Mouse (Mus musculus): ENCODE results near the gene Jhy. TPM values are rescaled to one million over a fixed set of nuclear protein-coding genes. Genes with fewer than 3 reads are reported as not detected.

Jhy gene
- polyA plus RNA-seq, 1 experiment from 2014 or later, result 1.1 TPM

GRCm38 (mm10) chr9:40982480-40982879 is 18.6 kb upstream of the Jhy start:
- 32% methylated on average over 6 of the region's 6 CpGs for WGBS
- no peaks in the 10 kb centered on the region for H3K36me3 ChIP-seq (replicated peaks)
- H3K4me3 ChIP-seq, result no peak overlapping the region
- no peak overlapping the region for H3K4me2 ChIP-seq
- no peaks in the 10 kb centered on the region for H3K9me3 ChIP-seq
- ATAC-seq (replicated peaks), result no peak
- H3K27ac ChIP-seq, result peak overlapping the region; percentile 26; the same call in 1 of the 2 replicates
- H3K4me1 ChIP-seq, result no peaks in the 10 kb centered on the region
- H3K27me3 ChIP-seq (replicated peaks), result no peaks in the 10 kb centered on the region
- no peak overlapping the region for H3K9ac ChIP-seq

DNA sequence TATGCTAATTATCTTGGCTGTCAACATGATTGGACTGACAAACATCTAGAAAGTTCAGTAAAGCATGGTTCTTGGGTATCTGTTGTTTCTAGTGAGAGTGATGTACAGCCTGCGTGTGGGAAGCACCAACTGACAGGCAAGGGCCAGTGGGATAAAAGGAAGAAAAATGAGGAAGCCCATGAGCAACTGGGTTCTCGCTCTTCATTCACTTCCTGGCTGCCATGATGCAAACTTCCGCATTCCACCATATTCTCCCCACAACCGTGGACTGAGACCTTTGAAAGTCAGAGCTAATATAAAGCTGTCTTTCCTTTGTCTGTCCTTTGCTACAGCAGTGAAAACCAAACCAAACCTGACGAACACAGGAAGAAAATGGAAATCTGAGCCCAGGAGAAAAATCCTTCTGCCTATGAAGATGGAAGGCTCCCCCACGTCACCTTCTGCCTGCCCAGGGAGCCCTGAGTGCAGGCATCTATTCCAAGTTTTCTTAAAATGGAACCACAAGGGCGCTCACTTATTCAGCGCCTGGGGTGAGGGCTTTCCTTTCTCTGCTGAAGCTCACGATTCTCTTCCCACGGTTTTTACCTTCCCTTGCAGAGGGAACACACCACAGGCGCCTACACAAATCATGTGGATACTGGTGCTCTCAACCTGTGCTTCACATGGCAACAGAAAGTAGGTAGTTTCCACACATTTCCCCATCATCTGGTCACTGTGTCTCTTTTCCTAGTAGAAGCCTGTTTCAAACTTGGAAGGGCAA is 10.3 kb upstream of the Jhy start:
- Histone ChIP-seq H3K27me3 (replicated peaks) (no peaks in the 10 kb centered on the region), H3K4me1 (no peaks in the 10 kb centered on the region), H3K9ac (no peak overlapping the region), H3K4me2 (no peak overlapping the region), H3K9me3 (no peaks in the 10 kb centered on the region), H3K36me3 (replicated peaks) (no peaks in the 10 kb centered on the region), H3K27ac (no peak overlapping the region), H3K4me3 (no peak overlapping the region)
- no peak for ATAC-seq (replicated peaks)
- WGBS, result 75% methylated on average over 11 of the region's 11 CpGs

GRCm38 (mm10) chr9:40964418-40964714 is 448 bp upstream of the Jhy start:
- Histone ChIP-seq H3K36me3 (replicated peaks) (no peaks in the 10 kb centered on the region), H3K4me2 (peak overlapping the region; percentile 94), H3K4me1 (peaks cover 12% of the 10 kb centered on the region), H3K9ac (peak overlapping the region; percentile 67), H3K4me3 (peak overlapping the region; percentile 57), H3K27me3 (replicated peaks) (0 out of 2 replicates have a peak, but pooled peaks cover 12% of the 10 kb centered on the region), H3K27ac (0 out of 2 replicates have a peak overlapping the region, but pooled peaks have one; percentile 51), H3K9me3 (no peaks in the 10 kb centered on the region)
- ATAC-seq (replicated peaks), result 0 out of 2 replicates have a peak, but pooled peaks have one; percentile 29
- WGBS, result 12% methylated on average over 7 of the region's 7 CpGs

GRCm38 (mm10) chr9:40961401-40961800 is 2.5 kb downstream of the Jhy start:
- Histone ChIP-seq H3K9me3 (no peaks in the 10 kb centered on the region), H3K9ac (no peak overlapping the region), H3K27me3 (replicated peaks) (0 out of 2 replicates have a peak, but pooled peaks cover 12% of the 10 kb centered on the region), H3K4me3 (no peak overlapping the region), H3K4me1 (peaks cover 12% of the 10 kb centered on the region), H3K27ac (no peak overlapping the region), H3K4me2 (no peak overlapping the region), H3K36me3 (replicated peaks) (no peaks in the 10 kb centered on the region)
- WGBS, result 54% methylated on average over 3 of the region's 3 CpGs
- no peak for ATAC-seq (replicated peaks)

DNA sequence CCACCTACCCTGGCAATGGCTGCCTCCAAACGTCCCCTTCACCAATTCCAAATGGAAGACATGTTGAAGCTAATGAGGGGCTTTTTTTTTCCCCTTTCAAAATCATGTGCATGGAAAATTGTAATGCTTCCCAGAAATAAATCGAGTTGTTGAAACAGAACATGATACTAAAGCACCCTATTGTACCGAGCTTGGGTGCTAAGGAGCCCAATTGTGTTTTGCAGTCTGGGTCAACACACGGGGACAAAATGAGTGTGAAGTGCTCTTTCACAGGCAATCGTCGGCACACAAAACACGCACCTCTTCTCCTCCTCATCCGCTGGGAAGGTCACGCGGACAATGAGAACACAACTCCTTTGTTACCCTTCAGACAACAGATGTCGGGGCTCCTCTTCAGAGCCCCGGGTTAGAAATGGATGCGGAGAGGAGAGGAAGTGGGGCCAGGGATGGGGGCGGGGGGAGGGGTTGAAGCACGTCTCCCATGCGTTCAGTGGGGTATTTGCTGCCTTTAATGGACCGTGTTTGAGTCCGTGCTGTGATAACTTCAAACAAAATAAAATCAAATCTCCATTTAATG is 14.8 kb downstream of the Jhy start:
- H3K36me3 ChIP-seq (replicated peaks), result no peaks in the 10 kb centered on the region
- 0 out of 2 replicates have a peak, but pooled peaks cover 7% of the 10 kb centered on the region for H3K4me1 ChIP-seq
- ATAC-seq (replicated peaks), result peak; percentile 48
- no peaks in the 10 kb centered on the region for H3K27me3 ChIP-seq (replicated peaks)
- H3K4me2 ChIP-seq, result peak overlapping the region; percentile 43
- WGBS, result 20% methylated on average over 18 of the region's 18 CpGs
- H3K9ac ChIP-seq, result no peak overlapping the region
- H3K4me3 ChIP-seq, result no peak overlapping the region
- no peaks in the 10 kb centered on the region for H3K9me3 ChIP-seq
- no peak overlapping the region for H3K27ac ChIP-seq

- H3K36me3 ChIP-seq (replicated peaks), result no peaks in the 10 kb centered on the region
- H3K9ac ChIP-seq, result no peak overlapping the region
- no peaks in the 10 kb centered on the region for H3K27me3 ChIP-seq (replicated peaks)
- no peak overlapping the region for H3K4me2 ChIP-seq
- WGBS, result 90% methylated on average over 6 of the region's 6 CpGs
- no peak overlapping the region for H3K27ac ChIP-seq
- 0 out of 2 replicates have a peak, but pooled peaks cover 7% of the 10 kb centered on the region for H3K4me1 ChIP-seq
- no peak for ATAC-seq (replicated peaks)
- H3K9me3 ChIP-seq, result no peaks in the 10 kb centered on the region
- no peak overlapping the region for H3K4me3 ChIP-seq
Observed at GRCm38 (mm10) chr9:40948473-40948872, 15.4 kb downstream of the Jhy start.

DNA sequence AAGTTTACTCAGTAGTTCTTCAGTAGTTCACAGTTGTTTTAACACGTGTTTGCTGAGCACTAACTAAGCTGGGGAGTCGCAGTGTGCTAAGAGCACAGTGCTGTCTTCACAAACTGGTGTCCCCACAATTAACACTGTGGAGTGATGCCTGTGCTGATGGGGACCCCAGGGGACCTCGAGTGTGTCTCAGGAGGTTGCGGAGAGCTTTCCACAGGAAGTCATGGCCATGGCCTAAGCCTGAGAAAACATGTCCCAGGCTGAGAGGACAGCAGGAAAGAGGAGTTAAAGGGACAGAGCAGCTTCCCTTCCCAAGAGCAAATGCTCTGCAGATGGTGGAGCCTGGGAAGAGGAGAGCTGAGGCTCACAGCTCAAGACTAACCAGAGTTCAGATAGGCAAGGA is 16.8 kb downstream of the Jhy start:
- no peaks in the 10 kb centered on the region for H3K27me3 ChIP-seq (replicated peaks)
- no peak overlapping the region for H3K4me2 ChIP-seq
- ATAC-seq (replicated peaks), result no peak
- H3K4me1 ChIP-seq, result 0 out of 2 replicates have a peak, but pooled peaks cover 7% of the 10 kb centered on the region
- H3K36me3 ChIP-seq (replicated peaks), result no peaks in the 10 kb centered on the region
- WGBS, result 80% methylated on average over 4 of the region's 4 CpGs
- no peak overlapping the region for H3K27ac ChIP-seq
- no peak overlapping the region for H3K4me3 ChIP-seq
- H3K9ac ChIP-seq, result no peak overlapping the region
- no peaks in the 10 kb centered on the region for H3K9me3 ChIP-seq

DNA sequence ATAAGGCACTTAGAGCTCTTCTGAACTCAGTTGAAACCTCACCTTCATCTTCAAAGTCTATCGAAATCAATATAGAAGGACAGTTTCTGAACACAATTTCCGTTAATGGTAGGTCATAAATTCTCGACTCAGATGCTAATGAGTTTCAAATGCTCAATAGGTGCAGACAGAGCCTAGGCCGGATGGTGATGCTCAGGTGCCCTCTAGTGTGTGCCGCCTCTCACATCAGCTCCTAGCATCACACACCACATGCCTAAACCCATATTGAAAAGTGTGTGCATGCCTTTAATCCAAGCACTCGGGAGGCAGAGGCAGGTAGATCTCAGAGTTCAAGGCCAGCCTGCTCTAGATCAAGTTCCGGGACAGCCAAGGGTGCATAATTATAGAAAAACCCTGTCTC is 26.5 kb downstream of the Jhy start:
- H3K9me3 ChIP-seq, result no peaks in the 10 kb centered on the region
- H3K4me3 ChIP-seq, result no peak overlapping the region
- H3K36me3 ChIP-seq (replicated peaks), result no peaks in the 10 kb centered on the region
- no peak overlapping the region for H3K27ac ChIP-seq
- 69% methylated on average over 7 of the region's 7 CpGs for WGBS
- no peak overlapping the region for H3K9ac ChIP-seq
- H3K4me2 ChIP-seq, result no peak overlapping the region
- no peak for ATAC-seq (replicated peaks)
- H3K4me1 ChIP-seq, result 0 out of 2 replicates have a peak, but pooled peaks cover 2% of the 10 kb centered on the region
- no peaks in the 10 kb centered on the region for H3K27me3 ChIP-seq (replicated peaks)

DNA sequence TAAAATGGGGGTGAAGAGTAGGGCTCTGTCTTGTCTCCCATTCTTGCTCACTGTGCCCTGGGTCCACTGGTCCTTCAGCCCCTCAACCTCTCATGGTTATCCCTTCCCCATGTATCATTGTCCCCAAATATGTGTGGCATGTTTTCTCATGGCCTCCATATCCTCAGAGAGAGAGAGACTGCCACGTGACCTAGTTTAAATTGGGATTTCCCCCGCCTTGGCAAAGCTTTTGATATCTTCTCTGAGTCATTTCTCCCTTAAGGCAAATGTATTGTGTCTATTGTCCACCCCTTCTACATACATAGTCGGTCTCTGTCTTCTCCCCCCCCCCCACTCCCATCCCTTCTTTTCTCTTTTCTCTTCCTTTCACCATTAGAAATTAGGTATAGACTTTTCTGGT is 30.6 kb downstream of the Jhy start:
- H3K27ac ChIP-seq, result no peak overlapping the region
- H3K9me3 ChIP-seq, result no peaks in the 10 kb centered on the region
- H3K4me1 ChIP-seq, result no peaks in the 10 kb centered on the region
- H3K4me3 ChIP-seq, result no peak overlapping the region
- no peak for ATAC-seq (replicated peaks)
- no peak overlapping the region for H3K9ac ChIP-seq
- no peak overlapping the region for H3K4me2 ChIP-seq
- 77% methylated on average over 3 of the region's 3 CpGs for WGBS
- H3K36me3 ChIP-seq (replicated peaks), result no peaks in the 10 kb centered on the region
- no peaks in the 10 kb centered on the region for H3K27me3 ChIP-seq (replicated peaks)

- Histone ChIP-seq H3K36me3 (replicated peaks) (no peaks in the 10 kb centered on the region), H3K9ac (no peak overlapping the region), H3K9me3 (no peaks in the 10 kb centered on the region), H3K4me3 (no peak overlapping the region), H3K4me1 (peaks cover 3% of the 10 kb centered on the region; the same call in 1 of the 2 replicates), H3K27me3 (replicated peaks) (no peaks in the 10 kb centered on the region), H3K4me2 (no peak overlapping the region), H3K27ac (no peak overlapping the region)
- ATAC-seq (replicated peaks), result no peak
- WGBS, result 71% methylated on average over 17 of the region's 17 CpGs
Observed at GRCm38 (mm10) chr9:40927351-40927980, 36.5 kb downstream of the Jhy start.

- no peak overlapping the region for H3K4me3 ChIP-seq
- no peaks in the 10 kb centered on the region for H3K4me1 ChIP-seq
- no peak overlapping the region for H3K9ac ChIP-seq
- no peak for ATAC-seq (replicated peaks)
- no peaks in the 10 kb centered on the region for H3K36me3 ChIP-seq (replicated peaks)
- no peaks in the 10 kb centered on the region for H3K9me3 ChIP-seq
- no peak overlapping the region for H3K27ac ChIP-seq
- WGBS, result 57% methylated on average over 12 of the region's 12 CpGs
- H3K4me2 ChIP-seq, result no peak overlapping the region
- no peaks in the 10 kb centered on the region for H3K27me3 ChIP-seq (replicated peaks)
Observed at GRCm38 (mm10) chr9:40917871-40918613, 45.9 kb downstream of the Jhy start.

- no peak for ATAC-seq (replicated peaks)
- H3K9me3 ChIP-seq, result no peaks in the 10 kb centered on the region
- no peak overlapping the region for H3K4me2 ChIP-seq
- H3K9ac ChIP-seq, result no peak overlapping the region
- peaks cover 4% of the 10 kb centered on the region; the same call in 1 of the 2 replicates for H3K4me1 ChIP-seq
- no peak overlapping the region for H3K27ac ChIP-seq
- no peak overlapping the region for H3K4me3 ChIP-seq
- peaks cover 13% of the 10 kb centered on the region; the same call in 1 of the 2 replicates for H3K27me3 ChIP-seq (replicated peaks)
- no peaks in the 10 kb centered on the region for H3K36me3 ChIP-seq (replicated peaks)
- WGBS, result 11% methylated on average over 7 of the region's 7 CpGs
Observed at GRCm38 (mm10) chr9:40908915-40909314, 55.0 kb downstream of the Jhy start.
